Mouse (Mus musculus) layer of hippocampus, adult 9-10 months (tissue): ENCODE measurements around the gene Gadd45g.

ENCODE experiments used
- DNase-seq: peaks from one replicate; pipeline ENCODE4 v3.0.0; 2022; ENCODE audit warnings: low spot score

The Gadd45g gene

GRCm38 (mm10) chr13:51885594-51885993, 39.1 kb downstream of the Gadd45g start:
- DNase-seq = no peak

- no peak for DNase-seq
Observed at GRCm38 (mm10) chr13:51886085-51886484, 39.6 kb downstream of the Gadd45g start.

- no peak for DNase-seq
Observed at GRCm38 (mm10) chr13:51886723-51887122, 40.2 kb downstream of the Gadd45g start.

GRCm38 (mm10) chr13:51888426-51888825, 41.9 kb downstream of the Gadd45g start:
- DNase-seq = no peak

- no peak for DNase-seq
Observed at GRCm38 (mm10) chr13:51891825-51892532, 45.5 kb downstream of the Gadd45g start.

GRCm38 (mm10) chr13:51897579-51897978, 51.1 kb downstream of the Gadd45g start:
- DNase-seq = no peak
